ENCODE assay signal across 28 mouse cellular contexts in genomic region chr14:55513927-55514326, GRCm38 (mm10). TPM values are rescaled to one million over a fixed set of nuclear protein-coding genes. Genes with fewer than 3 reads are reported as not detected.
A peak's percentile ranks its signal among the peaks of the same experiment; 100 is the strongest.
DNase-seq lines count a peak whose midpoint lies in the region; ATAC-seq and TF ChIP-seq lines count a peak whose summit lies in the region.
"Had no signal": no experiment of that assay in that cellular context is flagged by ENCODE, and none has a peak within 500 bp of the region (broad histone marks: within the 10 kb centered on the region; RNA-seq: fewer than 3 reads in every experiment).

No protein-coding gene starts in this region.

- TF ChIP-seq EP300 in liver, postnatal 0 days (IDR thresholded peaks at IDR 0.05; ENCODE audit: low read depth), result no peak

- H3K27ac ChIP-seq in intestine, embryonic 16.5 days (ENCODE audit: low read length), result no peak overlapping the region
- H3K27ac ChIP-seq in intestine, postnatal 0 days (ENCODE audit: low read depth, low read length), result no peak overlapping the region
- H3K27ac ChIP-seq in liver, embryonic 12.5 days, result no peak overlapping the region
- H3K27ac ChIP-seq in liver, postnatal 0 days (ENCODE audit: low read depth), result no peak overlapping the region
- H3K27ac ChIP-seq in liver, embryonic 15.5 days (replicated peaks), result no peak overlapping the region
- H3K27ac ChIP-seq: forebrain, embryonic 10.5 days; forebrain, embryonic 13.5 days; heart, embryonic 15.5 days; hindbrain, embryonic 14.5 days had no signal

- no peak overlapping the region for H3K9ac ChIP-seq in intestine, embryonic 16.5 days (ENCODE audit: low read depth, low read length)
- H3K9ac ChIP-seq in intestine, postnatal 0 days (ENCODE audit: low read depth, low read length), result no peak overlapping the region
- no peak overlapping the region for H3K9ac ChIP-seq in liver, embryonic 12.5 days
- no peak overlapping the region for H3K9ac ChIP-seq in liver, postnatal 0 days (replicated peaks)
- no peak overlapping the region for H3K9ac ChIP-seq in liver, embryonic 15.5 days
- H3K9ac ChIP-seq: forebrain, embryonic 13.5 days; heart, embryonic 12.5 days; heart, embryonic 15.5 days; hindbrain, embryonic 14.5 days had no signal

- peak; percentile 63 for ATAC-seq in intestine, embryonic 16.5 days
- ATAC-seq in intestine, postnatal 0 days, result no peak
- peak; percentile 65 for ATAC-seq in liver, embryonic 12.5 days
- no peak for ATAC-seq in liver, postnatal 0 days
- ATAC-seq in liver, embryonic 15.5 days (ENCODE audit: insufficient read depth), result peak; percentile 58
- ATAC-seq: activated CD4-positive, CD25-positive, alpha-beta regulatory T cell, adult 4 months; forebrain, embryonic 13.5 days; forebrain, embryonic 16.5 days had no signal

- no peak for DNase-seq in liver, postnatal 0 days
- no peak for DNase-seq in adrenal gland, adult 18-20 months (ENCODE audit: low spot score in 2 of 2)
- no peak for DNase-seq in lung, adult 2 months
- DNase-seq: adrenal gland, postnatal 10 days; adrenal gland, postnatal 36 days; cerebellum, adult 18-20 months; cerebellum, adult 9-10 months; gastrocnemius, postnatal 10 days; gastrocnemius, postnatal 36 days; heart, postnatal 10 days; heart, postnatal 36 days had no signal

- 0 out of 2 replicates have a peak, but pooled peaks cover 4% of the 10 kb centered on the region for H3K27me3 ChIP-seq in intestine, embryonic 16.5 days (replicated peaks; ENCODE audit: control insufficient read depth, insufficient read depth, low read length)
- no peaks in the 10 kb centered on the region for H3K27me3 ChIP-seq in intestine, postnatal 0 days (replicated peaks; ENCODE audit: control insufficient read depth, insufficient read depth, low read length)
- H3K27me3 ChIP-seq in liver, embryonic 12.5 days (replicated peaks), result peaks cover 97% of the 10 kb centered on the region
- H3K27me3 ChIP-seq in liver, postnatal 0 days (ENCODE audit: insufficient read depth, low read length), result peaks cover 22% of the 10 kb centered on the region
- peaks cover 93% of the 10 kb centered on the region for H3K27me3 ChIP-seq in liver, embryonic 15.5 days

- no peaks in the 10 kb centered on the region for H3K36me3 ChIP-seq in intestine, embryonic 16.5 days (ENCODE audit: control insufficient read depth, insufficient read depth, low read length)
- no peaks in the 10 kb centered on the region for H3K36me3 ChIP-seq in intestine, postnatal 0 days (ENCODE audit: control insufficient read depth, insufficient read depth)
- no peaks in the 10 kb centered on the region for H3K36me3 ChIP-seq in liver, embryonic 12.5 days
- no peaks in the 10 kb centered on the region for H3K36me3 ChIP-seq in liver, postnatal 0 days (replicated peaks; ENCODE audit: insufficient read depth, low read length)
- no peaks in the 10 kb centered on the region for H3K36me3 ChIP-seq in liver, embryonic 15.5 days (replicated peaks)
- H3K36me3 ChIP-seq: forebrain, embryonic 10.5 days; heart, embryonic 12.5 days; heart, embryonic 15.5 days had no signal

- no peak overlapping the region for H3K4me3 ChIP-seq in intestine, embryonic 16.5 days (ENCODE audit: low read length)
- H3K4me3 ChIP-seq in intestine, postnatal 0 days (ENCODE audit: low read depth, low read length), result no peak overlapping the region
- H3K4me3 ChIP-seq in liver, embryonic 12.5 days, result no peak overlapping the region
- H3K4me3 ChIP-seq in liver, postnatal 0 days (ENCODE audit: low read depth, low read length), result no peak overlapping the region
- H3K4me3 ChIP-seq in liver, embryonic 15.5 days (replicated peaks), result no peak overlapping the region
- H3K4me3 ChIP-seq in lung, adult 2 months (replicated peaks; ENCODE audit: extremely low read depth, low read depth, low read length), result no peak overlapping the region
- H3K4me3 ChIP-seq: forebrain, embryonic 10.5 days; forebrain, embryonic 13.5 days; heart, embryonic 12.5 days; heart, embryonic 15.5 days had no signal

- H3K4me1 ChIP-seq in intestine, embryonic 16.5 days (ENCODE audit: control insufficient read depth, insufficient read depth, low read length), result no peaks in the 10 kb centered on the region
- H3K4me1 ChIP-seq in intestine, postnatal 0 days (replicated peaks; ENCODE audit: control insufficient read depth, insufficient read depth, low read length), result no peaks in the 10 kb centered on the region
- H3K4me1 ChIP-seq in liver, embryonic 12.5 days, result peaks cover 30% of the 10 kb centered on the region
- H3K4me1 ChIP-seq in liver, postnatal 0 days (ENCODE audit: insufficient read depth), result no peaks in the 10 kb centered on the region
- peaks cover 12% of the 10 kb centered on the region; the same call in 1 of the 2 replicates for H3K4me1 ChIP-seq in liver, embryonic 15.5 days (replicated peaks)
- H3K4me1 ChIP-seq in lung, adult 2 months (ENCODE audit: control insufficient read depth, insufficient read depth, low read length), result no peaks in the 10 kb centered on the region

- no peak for TF ChIP-seq CTCF in intestine, postnatal 0 days (IDR thresholded peaks at IDR 0.05; ENCODE audit: low read depth)
- TF ChIP-seq CTCF in liver, postnatal 0 days (IDR thresholded peaks at IDR 0.05; ENCODE audit: low read depth), result no peak
- no peak for TF ChIP-seq CTCF in lung, adult 2 months (IDR thresholded peaks at IDR 0.05; ENCODE audit: insufficient read depth, low read length)

- no peak overlapping the region for H3K4me2 ChIP-seq in intestine, embryonic 16.5 days (ENCODE audit: low read depth, low read length)
- no peak overlapping the region for H3K4me2 ChIP-seq in intestine, postnatal 0 days (replicated peaks; ENCODE audit: low read depth)
- peak overlapping the region; percentile 25 for H3K4me2 ChIP-seq in liver, embryonic 12.5 days
- no peak overlapping the region for H3K4me2 ChIP-seq in liver, postnatal 0 days (ENCODE audit: low read depth, low read length)
- no peak overlapping the region for H3K4me2 ChIP-seq in liver, embryonic 15.5 days
- H3K4me2 ChIP-seq: forebrain, embryonic 13.5 days; heart, embryonic 12.5 days; heart, embryonic 15.5 days; hindbrain, embryonic 14.5 days had no signal

- 52% methylated on average over 10 of the region's 10 CpGs for whole genome bisulfite sequencing in intestine, embryonic 16.5 days
- 35% methylated on average over 10 of the region's 10 CpGs for WGBS in intestine, postnatal 0 days
- WGBS in liver, embryonic 12.5 days (ENCODE audit: insufficient replicate concordance), result 25% methylated on average over 10 of the region's 10 CpGs
- 47% methylated on average over 10 of the region's 10 CpGs for WGBS in liver, postnatal 0 days (ENCODE audit: insufficient replicate concordance)
- 24% methylated on average over 10 of the region's 10 CpGs for WGBS in liver, embryonic 15.5 days (ENCODE audit: insufficient replicate concordance)
- 45% methylated on average over 10 of the region's 10 CpGs for WGBS in lung, adult 2 months

- H3K9me3 ChIP-seq in intestine, embryonic 16.5 days (ENCODE audit: control insufficient read depth, low read length), result no peaks in the 10 kb centered on the region
- no peaks in the 10 kb centered on the region for H3K9me3 ChIP-seq in intestine, postnatal 0 days (ENCODE audit: control insufficient read depth)
- H3K9me3 ChIP-seq in liver, embryonic 12.5 days (replicated peaks), result no peaks in the 10 kb centered on the region
- H3K9me3 ChIP-seq in liver, postnatal 0 days (ENCODE audit: low read length), result no peaks in the 10 kb centered on the region
- no peaks in the 10 kb centered on the region for H3K9me3 ChIP-seq in liver, embryonic 15.5 days (replicated peaks)
- H3K9me3 ChIP-seq: forebrain, embryonic 10.5 days; forebrain, embryonic 13.5 days; heart, embryonic 12.5 days; heart, embryonic 15.5 days had no signal

- TF ChIP-seq POLR2A in lung, adult 2 months (IDR thresholded peaks at IDR 0.05; ENCODE audit: borderline replicate concordance, extremely low read depth, low read depth, low read length), result no peak

RNA-seq across cellular contexts. Expression of gene Cpne6, which starts 3.7 kb away (rescaled TPM):
- polyA plus RNA-seq in intestine, embryonic 16.5 days (2015; fragmentation: Nextera tagmentation; extraction: Ambion mirVana), result 0.61 TPM in 2 replicates
- polyA plus RNA-seq in intestine, postnatal 0 days (2015; fragmentation: Nextera tagmentation; extraction: Ambion mirVana), result 0.24 and 0.39 TPM in 2 replicates
- polyA plus RNA-seq in liver, embryonic 12.5 days (2016; fragmentation: Nextera tagmentation; extraction: Ambion mirVana), result 0.13 TPM in 1 of 2 replicates, not detected in the other
- not detected in 2 replicates for polyA plus RNA-seq in liver, postnatal 0 days (2015; fragmentation: Nextera tagmentation; extraction: Ambion mirVana)
- not detected in 2 replicates for polyA plus RNA-seq in liver, embryonic 15.5 days (2015; fragmentation: Nextera tagmentation; extraction: Ambion mirVana)
- under 1 TPM in 1 of 2 experiments, not detected in 1; 0.13 TPM for total RNA-seq in adrenal gland, adult 18-20 months (2021)
- polyA plus RNA-seq in lung, adult 2 months (2012; rRNA removed), result 0.05 and 0.07 TPM in 2 replicates
- total RNA-seq: adrenal gland, postnatal 36 days; ES-E14; gastrocnemius, adult 18-20 months; gastrocnemius, postnatal 36 days; granulocyte monocyte progenitor cell, adult 5-6 weeks; heart, postnatal 36 days had no signal
- polyA plus RNA-seq: activated CD4-positive, CD25-positive, alpha-beta regulatory T cell, adult 4 months had no signal

RNA-seq across cellular contexts. Expression of gene Nrl, which starts 10.9 kb away (rescaled TPM):
- not detected in 2 replicates for polyA plus RNA-seq in intestine, embryonic 16.5 days (2015; fragmentation: Nextera tagmentation; extraction: Ambion mirVana)
- polyA plus RNA-seq in intestine, postnatal 0 days (2015; fragmentation: Nextera tagmentation; extraction: Ambion mirVana), result not detected in 2 replicates
- polyA plus RNA-seq in liver, embryonic 12.5 days (2016; fragmentation: Nextera tagmentation; extraction: Ambion mirVana), result not detected in 2 replicates
- not detected in 2 replicates for polyA plus RNA-seq in liver, postnatal 0 days (2015; fragmentation: Nextera tagmentation; extraction: Ambion mirVana)
- polyA plus RNA-seq in liver, embryonic 15.5 days (2015; fragmentation: Nextera tagmentation; extraction: Ambion mirVana), result not detected in 2 replicates
- total RNA-seq in adrenal gland, adult 18-20 months (2021), result not detected
- polyA plus RNA-seq in lung, adult 2 months (2012; rRNA removed), result not detected in 2 replicates
- total RNA-seq: adrenal gland, postnatal 10 days; adrenal gland, postnatal 36 days; ES-E14; gastrocnemius, adult 18-20 months; gastrocnemius, postnatal 10 days; gastrocnemius, postnatal 36 days; granulocyte monocyte progenitor cell, adult 5-6 weeks; heart, adult 8-10 months; heart, postnatal 10 days; heart, postnatal 36 days had no signal
- polyA plus RNA-seq: embryonic facial prominence, embryonic 11.5 days; embryonic facial prominence, embryonic 14.5 days; forebrain, embryonic 10.5 days; forebrain, embryonic 13.5 days; forebrain, embryonic 16.5 days; heart, embryonic 12.5 days; heart, embryonic 15.5 days had no signal

RNA-seq across cellular contexts. Expression of gene Carmil3, which starts 23.5 kb away (rescaled TPM):
- polyA plus RNA-seq in intestine, embryonic 16.5 days (2015; fragmentation: Nextera tagmentation; extraction: Ambion mirVana), result 1.0 TPM in 2 replicates
- polyA plus RNA-seq in intestine, postnatal 0 days (2015; fragmentation: Nextera tagmentation; extraction: Ambion mirVana), result 0.52 and 0.61 TPM in 2 replicates
- 0.91 and 1.8 TPM in 2 replicates for polyA plus RNA-seq in liver, embryonic 12.5 days (2016; fragmentation: Nextera tagmentation; extraction: Ambion mirVana)
- 0.06 and 0.08 TPM in 2 replicates for polyA plus RNA-seq in liver, postnatal 0 days (2015; fragmentation: Nextera tagmentation; extraction: Ambion mirVana)
- polyA plus RNA-seq in liver, embryonic 15.5 days (2015; fragmentation: Nextera tagmentation; extraction: Ambion mirVana), result 0.28 and 0.41 TPM in 2 replicates
- 1 to 10 TPM; 4.8 to 5.4 TPM for total RNA-seq in adrenal gland, adult 18-20 months (2021)
- 1.8 and 3.0 TPM in 2 replicates for polyA plus RNA-seq in lung, adult 2 months (2012; rRNA removed)
- total RNA-seq: granulocyte monocyte progenitor cell, adult 5-6 weeks had no signal
- polyA plus RNA-seq: activated CD4-positive, CD25-positive, alpha-beta regulatory T cell, adult 4 months had no signal

RNA-seq across cellular contexts. Expression of gene Pck2, which starts 26.1 kb away (rescaled TPM):
- polyA plus RNA-seq in intestine, embryonic 16.5 days (2015; fragmentation: Nextera tagmentation; extraction: Ambion mirVana), result 46.2 and 51.8 TPM in 2 replicates
- polyA plus RNA-seq in intestine, postnatal 0 days (2015; fragmentation: Nextera tagmentation; extraction: Ambion mirVana), result 16.7 and 17.6 TPM in 2 replicates
- polyA plus RNA-seq in liver, embryonic 12.5 days (2016; fragmentation: Nextera tagmentation; extraction: Ambion mirVana), result 35.5 and 37.4 TPM in 2 replicates
- 19.9 and 20.7 TPM in 2 replicates for polyA plus RNA-seq in liver, postnatal 0 days (2015; fragmentation: Nextera tagmentation; extraction: Ambion mirVana)
- 36.0 and 39.9 TPM in 2 replicates for polyA plus RNA-seq in liver, embryonic 15.5 days (2015; fragmentation: Nextera tagmentation; extraction: Ambion mirVana)
- 10 to 100 TPM; 21.6 to 31.7 TPM for total RNA-seq in adrenal gland, adult 18-20 months (2021)
- 31.6 and 34.1 TPM in 2 replicates for polyA plus RNA-seq in lung, adult 2 months (2012; rRNA removed)

RNA-seq across cellular contexts. Expression of gene Dhrs4, which starts 35.4 kb away (rescaled TPM):
- 165 and 167 TPM in 2 replicates for polyA plus RNA-seq in intestine, embryonic 16.5 days (2015; fragmentation: Nextera tagmentation; extraction: Ambion mirVana)
- polyA plus RNA-seq in intestine, postnatal 0 days (2015; fragmentation: Nextera tagmentation; extraction: Ambion mirVana), result 130 and 133 TPM in 2 replicates
- polyA plus RNA-seq in liver, embryonic 12.5 days (2016; fragmentation: Nextera tagmentation; extraction: Ambion mirVana), result 76.6 and 77.0 TPM in 2 replicates
- 177 TPM in 2 replicates for polyA plus RNA-seq in liver, postnatal 0 days (2015; fragmentation: Nextera tagmentation; extraction: Ambion mirVana)
- polyA plus RNA-seq in liver, embryonic 15.5 days (2015; fragmentation: Nextera tagmentation; extraction: Ambion mirVana), result 77.8 and 86.8 TPM in 2 replicates
- 100 to 1,000 TPM in 1 of 2 experiments, 10 to 100 TPM in 1; 79.4 to 114 TPM for total RNA-seq in adrenal gland, adult 18-20 months (2021)
- polyA plus RNA-seq in lung, adult 2 months (2012; rRNA removed), result 25.0 and 28.1 TPM in 2 replicates

Comparison
In these comparisons a context has a peak if more than half of its experiments do, and no peak if none do; other contexts are left out.
1. ATAC-seq: peak in intestine, embryonic 16.5 days (single experiment), liver, embryonic 12.5 days (single experiment) and liver, embryonic 15.5 days (single experiment); none in intestine, postnatal 0 days (single experiment) and liver, postnatal 0 days (single experiment).